Mouse (Mus musculus): ENCODE results near the gene Helz2. TPM values are rescaled to one million over a fixed set of nuclear protein-coding genes. Genes with fewer than 3 reads are reported as not detected.

Gene Helz2
- polyA plus RNA-seq, 1 experiment from 2014 or later, result 0.28 TPM

GRCm38 (mm10) chr2:181216037-181216436 is 25.8 kb downstream of the Helz2 start:
- Histone ChIP-seq H3K4me1 (ENCODE audit: control insufficient read depth, insufficient read depth, low read length) (peaks cover 9% of the 10 kb centered on the region), H3K36me3 (ENCODE audit: control insufficient read depth, insufficient read depth, low read length) (no peaks in the 10 kb centered on the region), H3K27me3 (ENCODE audit: control insufficient read depth, insufficient read depth, low read length) (peaks cover 18% of the 10 kb centered on the region), H3K4me3 (ENCODE audit: low read depth, low read length) (no peak overlapping the region), H3K27ac (ENCODE audit: low read depth, low read length) (no peak overlapping the region), H3K9ac (replicated peaks; ENCODE audit: low read depth, low read length) (no peak overlapping the region), H3K4me2 (ENCODE audit: low read depth, low read length) (no peak overlapping the region), H3K9me3 (ENCODE audit: control insufficient read depth, low read length) (no peaks in the 10 kb centered on the region)
- ATAC-seq (ENCODE audit: low read depth), result no peak
- WGBS, result 91% methylated on average over 6 of the region's 6 CpGs

GRCm38 (mm10) chr2:181213021-181213445 is 28.8 kb downstream of the Helz2 start, which contains the start of gene Srms:
Gene Srms, minus strand, starts transcription at chr2:181213185.
- Histone ChIP-seq H3K36me3 (ENCODE audit: control insufficient read depth, insufficient read depth, low read length) (no peaks in the 10 kb centered on the region), H3K4me1 (ENCODE audit: control insufficient read depth, insufficient read depth, low read length) (peaks cover 7% of the 10 kb centered on the region; the same call in 1 of the 2 replicates), H3K4me3 (ENCODE audit: low read depth, low read length) (peak within 1 kb of the TSS; percentile 19), H3K9ac (replicated peaks; ENCODE audit: low read depth, low read length) (no peak within 1 kb of the TSS), H3K4me2 (ENCODE audit: low read depth, low read length) (peak within 1 kb of the TSS; percentile 41), H3K9me3 (ENCODE audit: control insufficient read depth, low read length) (no peaks in the 10 kb centered on the region), H3K27me3 (ENCODE audit: control insufficient read depth, insufficient read depth, low read length) (peaks cover 18% of the 10 kb centered on the region), H3K27ac (ENCODE audit: low read depth, low read length) (no peak within 1 kb of the TSS)
- ATAC-seq (ENCODE audit: low read depth), result no peak
- under 1% methylated on average over 17 of the region's 17 CpGs for WGBS

- Histone ChIP-seq H3K9ac (replicated peaks; ENCODE audit: low read depth, low read length) (no peak overlapping the region), H3K36me3 (ENCODE audit: control insufficient read depth, insufficient read depth, low read length) (no peaks in the 10 kb centered on the region), H3K9me3 (ENCODE audit: control insufficient read depth, low read length) (no peaks in the 10 kb centered on the region), H3K27me3 (ENCODE audit: control insufficient read depth, insufficient read depth, low read length) (peaks cover 18% of the 10 kb centered on the region), H3K4me2 (ENCODE audit: low read depth, low read length) (peak overlapping the region; percentile 41), H3K27ac (ENCODE audit: low read depth, low read length) (no peak overlapping the region), H3K4me3 (ENCODE audit: low read depth, low read length) (peak overlapping the region; percentile 19), H3K4me1 (ENCODE audit: control insufficient read depth, insufficient read depth, low read length) (peaks cover 7% of the 10 kb centered on the region; the same call in 1 of the 2 replicates)
- WGBS, result 3% methylated on average over 34 of the region's 34 CpGs
- ATAC-seq (ENCODE audit: low read depth), result no peak
Measured at GRCm38 (mm10) chr2:181212389-181213020, 29.3 kb downstream of the Helz2 start.

GRCm38 (mm10) chr2:181206118-181206517 is 35.7 kb downstream of the Helz2 start:
- no peak overlapping the region for H3K27ac ChIP-seq (ENCODE audit: low read depth, low read length)
- H3K27me3 ChIP-seq (ENCODE audit: control insufficient read depth, insufficient read depth, low read length), result no peaks in the 10 kb centered on the region
- H3K4me1 ChIP-seq (ENCODE audit: control insufficient read depth, insufficient read depth, low read length), result no peaks in the 10 kb centered on the region
- no peaks in the 10 kb centered on the region for H3K9me3 ChIP-seq (ENCODE audit: control insufficient read depth, low read length)
- no peak for ATAC-seq (ENCODE audit: low read depth)
- no peak overlapping the region for H3K4me2 ChIP-seq (ENCODE audit: low read depth, low read length)
- no peaks in the 10 kb centered on the region for H3K36me3 ChIP-seq (ENCODE audit: control insufficient read depth, insufficient read depth, low read length)
- 83% methylated on average over 9 of the region's 9 CpGs for WGBS
- no peak overlapping the region for H3K9ac ChIP-seq (replicated peaks; ENCODE audit: low read depth, low read length)
- no peak overlapping the region for H3K4me3 ChIP-seq (ENCODE audit: low read depth, low read length)

GRCm38 (mm10) chr2:181205678-181206077 is 36.1 kb downstream of the Helz2 start:
- Histone ChIP-seq H3K27me3 (ENCODE audit: control insufficient read depth, insufficient read depth, low read length) (no peaks in the 10 kb centered on the region), H3K4me3 (ENCODE audit: low read depth, low read length) (no peak overlapping the region), H3K27ac (ENCODE audit: low read depth, low read length) (no peak overlapping the region), H3K9me3 (ENCODE audit: control insufficient read depth, low read length) (no peaks in the 10 kb centered on the region), H3K4me1 (ENCODE audit: control insufficient read depth, insufficient read depth, low read length) (no peaks in the 10 kb centered on the region), H3K4me2 (ENCODE audit: low read depth, low read length) (no peak overlapping the region), H3K9ac (replicated peaks; ENCODE audit: low read depth, low read length) (no peak overlapping the region), H3K36me3 (ENCODE audit: control insufficient read depth, insufficient read depth, low read length) (no peaks in the 10 kb centered on the region)
- no peak for ATAC-seq (ENCODE audit: low read depth)
- 88% methylated on average over 5 of the region's 5 CpGs for WGBS

- no peak overlapping the region for H3K4me2 ChIP-seq (ENCODE audit: low read depth, low read length)
- H3K36me3 ChIP-seq (ENCODE audit: control insufficient read depth, insufficient read depth, low read length), result no peaks in the 10 kb centered on the region
- no peaks in the 10 kb centered on the region for H3K4me1 ChIP-seq (ENCODE audit: control insufficient read depth, insufficient read depth, low read length)
- WGBS, result 77% methylated on average over 6 of the region's 6 CpGs
- no peaks in the 10 kb centered on the region for H3K27me3 ChIP-seq (ENCODE audit: control insufficient read depth, insufficient read depth, low read length)
- no peak overlapping the region for H3K9ac ChIP-seq (replicated peaks; ENCODE audit: low read depth, low read length)
- H3K9me3 ChIP-seq (ENCODE audit: control insufficient read depth, low read length), result no peaks in the 10 kb centered on the region
- H3K27ac ChIP-seq (ENCODE audit: low read depth, low read length), result no peak overlapping the region
- ATAC-seq (ENCODE audit: low read depth), result no peak
- no peak overlapping the region for H3K4me3 ChIP-seq (ENCODE audit: low read depth, low read length)
Measured at GRCm38 (mm10) chr2:181202886-181203285, 38.9 kb downstream of the Helz2 start.

- H3K27me3 ChIP-seq (ENCODE audit: control insufficient read depth, insufficient read depth, low read length), result no peaks in the 10 kb centered on the region
- no peaks in the 10 kb centered on the region for H3K9me3 ChIP-seq (ENCODE audit: control insufficient read depth, low read length)
- no peaks in the 10 kb centered on the region for H3K36me3 ChIP-seq (ENCODE audit: control insufficient read depth, insufficient read depth, low read length)
- H3K4me1 ChIP-seq (ENCODE audit: control insufficient read depth, insufficient read depth, low read length), result no peaks in the 10 kb centered on the region
- H3K4me2 ChIP-seq (ENCODE audit: low read depth, low read length), result no peak within 1 kb of the TSS
- 82% methylated on average over 3 of the region's 3 CpGs for WGBS
- H3K9ac ChIP-seq (replicated peaks; ENCODE audit: low read depth, low read length), result no peak within 1 kb of the TSS
- H3K27ac ChIP-seq (ENCODE audit: low read depth, low read length), result no peak within 1 kb of the TSS
- no peak for ATAC-seq (ENCODE audit: low read depth)
- H3K4me3 ChIP-seq (ENCODE audit: low read depth, low read length), result no peak within 1 kb of the TSS
Measured at GRCm38 (mm10) chr2:181202422-181202821, 39.4 kb downstream of the Helz2 start, which contains the start of gene Ptk6. Gene Ptk6, minus strand, starts transcription at chr2:181202789.

GRCm38 (mm10) chr2:181201606-181202005 is 40.2 kb downstream of the Helz2 start:
- Histone ChIP-seq H3K36me3 (ENCODE audit: control insufficient read depth, insufficient read depth, low read length) (no peaks in the 10 kb centered on the region), H3K9ac (replicated peaks; ENCODE audit: low read depth, low read length) (no peak overlapping the region), H3K4me1 (ENCODE audit: control insufficient read depth, insufficient read depth, low read length) (no peaks in the 10 kb centered on the region), H3K27me3 (ENCODE audit: control insufficient read depth, insufficient read depth, low read length) (no peaks in the 10 kb centered on the region), H3K4me3 (ENCODE audit: low read depth, low read length) (no peak overlapping the region), H3K9me3 (ENCODE audit: control insufficient read depth, low read length) (no peaks in the 10 kb centered on the region), H3K27ac (ENCODE audit: low read depth, low read length) (no peak overlapping the region), H3K4me2 (ENCODE audit: low read depth, low read length) (no peak overlapping the region)
- no peak for ATAC-seq (ENCODE audit: low read depth)
- WGBS, result 79% methylated on average over 3 of the region's 3 CpGs

- Histone ChIP-seq H3K9me3 (ENCODE audit: control insufficient read depth, low read length) (no peaks in the 10 kb centered on the region), H3K4me1 (ENCODE audit: control insufficient read depth, insufficient read depth, low read length) (no peaks in the 10 kb centered on the region), H3K36me3 (ENCODE audit: control insufficient read depth, insufficient read depth, low read length) (no peaks in the 10 kb centered on the region), H3K9ac (replicated peaks; ENCODE audit: low read depth, low read length) (no peak overlapping the region), H3K27ac (ENCODE audit: low read depth, low read length) (no peak overlapping the region), H3K27me3 (ENCODE audit: control insufficient read depth, insufficient read depth, low read length) (no peaks in the 10 kb centered on the region), H3K4me3 (ENCODE audit: low read depth, low read length) (no peak overlapping the region), H3K4me2 (ENCODE audit: low read depth, low read length) (no peak overlapping the region)
- 91% methylated on average over 4 of the region's 4 CpGs for WGBS
- no peak for ATAC-seq (ENCODE audit: low read depth)
Measured at GRCm38 (mm10) chr2:181196628-181197300, 45.1 kb downstream of the Helz2 start.
